Mouse (Mus musculus): ENCODE measurements around the gene Coro1c. TPM values are rescaled to one million over a fixed set of nuclear protein-coding genes. Genes with fewer than 3 reads are reported as not detected.

The Coro1c gene
- polyA plus RNA-seq, 1 experiment from 2014 or later: 102 TPM

DNA sequence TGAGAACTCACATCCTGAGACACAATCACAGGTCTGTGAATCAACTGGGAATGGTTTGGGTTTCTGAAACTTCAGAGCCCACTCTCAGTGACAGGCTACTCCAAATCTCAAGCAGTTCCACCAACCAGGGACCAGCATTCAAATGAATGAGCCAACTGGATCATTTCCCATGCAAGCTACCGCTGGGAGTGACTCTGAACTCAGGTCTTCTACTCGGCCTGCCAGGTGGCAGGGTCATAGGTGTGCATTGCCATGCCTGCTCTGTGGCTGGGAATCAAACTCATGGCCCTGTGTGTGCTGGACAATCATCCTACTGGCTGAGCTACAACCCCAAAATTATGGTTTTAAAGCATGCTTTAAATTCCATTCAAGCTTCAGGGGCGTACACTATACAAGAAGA, 31.0 kb downstream of the Coro1c start:
- TF ChIP-seq CTCF (IDR thresholded peaks at IDR 0.05): no peak
- no peak for TF ChIP-seq EP300 (IDR thresholded peaks at IDR 0.05)
- no peak overlapping the region for H3K27ac ChIP-seq (ENCODE audit: low read length)
- no peak for ATAC-seq

DNA sequence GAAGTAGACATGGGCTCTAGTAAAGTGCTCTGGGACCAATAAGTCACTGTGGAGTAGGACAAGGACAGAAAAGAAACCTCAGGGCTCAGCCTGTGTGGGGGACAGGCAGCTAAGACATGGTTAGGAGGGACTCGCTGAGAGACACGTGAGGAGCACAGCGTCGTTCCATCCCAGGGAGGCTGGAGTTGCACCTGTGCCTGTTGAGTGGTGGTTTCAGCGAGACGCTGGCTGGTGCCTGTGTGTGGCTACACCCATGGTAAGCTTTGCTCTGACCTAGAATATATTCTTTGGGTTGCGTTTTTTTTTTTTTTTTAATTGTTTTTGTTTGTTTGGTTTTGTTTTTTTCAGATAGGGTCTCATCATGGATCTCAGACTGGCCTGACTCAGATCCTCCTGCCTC, 32.4 kb downstream of the Coro1c start:
- 92% methylated on average over 7 of the region's 7 CpGs for WGBS
- Histone ChIP-seq H3K27ac (ENCODE audit: low read length) (no peak overlapping the region), H3K4me1 (ENCODE audit: insufficient read depth, low read depth, low read length) (peaks cover 26% of the 10 kb centered on the region), H3K36me3 (ENCODE audit: insufficient read depth, low read length) (peaks cover 22% of the 10 kb centered on the region), H3K4me2 (replicated peaks; ENCODE audit: low read depth, low read length) (no peak overlapping the region), H3K9ac (replicated peaks; ENCODE audit: low read depth) (no peak overlapping the region), H3K9me3 (ENCODE audit: low read length) (no peaks in the 10 kb centered on the region), H3K4me3 (ENCODE audit: low read depth, low read length) (no peak overlapping the region), H3K27me3 (replicated peaks; ENCODE audit: insufficient read depth, low read length) (no peaks in the 10 kb centered on the region)
- no peak for TF ChIP-seq CTCF (IDR thresholded peaks at IDR 0.05)
- TF ChIP-seq EP300 (IDR thresholded peaks at IDR 0.05): no peak
- ATAC-seq (no peak), DNase-seq (ENCODE audit: low spot score) (no peak)

More for the DNA sequence above, 31.0 kb downstream of the Coro1c start:
- Histone ChIP-seq H3K9ac (replicated peaks; ENCODE audit: low read depth) (no peak overlapping the region), H3K4me1 (ENCODE audit: insufficient read depth, low read depth, low read length) (peaks cover 17% of the 10 kb centered on the region), H3K36me3 (ENCODE audit: insufficient read depth, low read length) (peaks cover 24% of the 10 kb centered on the region), H3K4me3 (ENCODE audit: low read depth, low read length) (no peak overlapping the region), H3K4me2 (replicated peaks; ENCODE audit: low read depth, low read length) (no peak overlapping the region), H3K9me3 (ENCODE audit: low read length) (no peaks in the 10 kb centered on the region), H3K27me3 (replicated peaks; ENCODE audit: insufficient read depth, low read length) (no peaks in the 10 kb centered on the region)
- no peak for DNase-seq (ENCODE audit: low spot score)
- WGBS: 54% methylated on average over 3 of the region's 3 CpGs

DNA sequence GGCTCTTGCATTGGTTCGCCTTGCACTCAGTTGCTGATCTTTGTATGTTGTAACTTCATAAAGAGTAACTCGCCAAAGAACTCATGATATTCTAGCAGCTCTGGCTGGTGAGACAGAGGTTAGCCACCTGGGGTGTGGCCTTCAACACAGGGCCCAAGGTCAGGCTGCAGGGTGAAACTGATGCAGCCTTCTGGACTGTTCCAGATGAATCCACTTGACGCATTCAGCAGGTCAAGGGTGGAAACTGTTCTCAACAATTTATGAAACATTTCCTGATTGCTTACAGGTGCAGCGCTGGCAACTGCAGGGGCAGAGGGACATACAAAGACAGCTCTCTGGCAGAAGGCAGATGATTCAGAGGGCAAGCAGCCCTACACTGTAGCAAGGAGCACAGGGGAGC, 32.9 kb downstream of the Coro1c start:
- ATAC-seq: no peak
- DNase-seq (ENCODE audit: low spot score): no peak
- no peak overlapping the region for H3K27ac ChIP-seq (ENCODE audit: low read length)
- H3K4me1 ChIP-seq (ENCODE audit: insufficient read depth, low read depth, low read length): peaks cover 30% of the 10 kb centered on the region
- 91% methylated on average over 4 of the region's 4 CpGs for WGBS
- peaks cover 16% of the 10 kb centered on the region for H3K36me3 ChIP-seq (ENCODE audit: insufficient read depth, low read length)
- no peaks in the 10 kb centered on the region for H3K9me3 ChIP-seq (ENCODE audit: low read length)
- TF ChIP-seq EP300 (IDR thresholded peaks at IDR 0.05): no peak
- no peak for TF ChIP-seq CTCF (IDR thresholded peaks at IDR 0.05)
- H3K9ac ChIP-seq (replicated peaks; ENCODE audit: low read depth): no peak overlapping the region
- H3K4me2 ChIP-seq (replicated peaks; ENCODE audit: low read depth, low read length): no peak overlapping the region
- H3K27me3 ChIP-seq (replicated peaks; ENCODE audit: insufficient read depth, low read length): no peaks in the 10 kb centered on the region
- no peak overlapping the region for H3K4me3 ChIP-seq (ENCODE audit: low read depth, low read length)

DNA sequence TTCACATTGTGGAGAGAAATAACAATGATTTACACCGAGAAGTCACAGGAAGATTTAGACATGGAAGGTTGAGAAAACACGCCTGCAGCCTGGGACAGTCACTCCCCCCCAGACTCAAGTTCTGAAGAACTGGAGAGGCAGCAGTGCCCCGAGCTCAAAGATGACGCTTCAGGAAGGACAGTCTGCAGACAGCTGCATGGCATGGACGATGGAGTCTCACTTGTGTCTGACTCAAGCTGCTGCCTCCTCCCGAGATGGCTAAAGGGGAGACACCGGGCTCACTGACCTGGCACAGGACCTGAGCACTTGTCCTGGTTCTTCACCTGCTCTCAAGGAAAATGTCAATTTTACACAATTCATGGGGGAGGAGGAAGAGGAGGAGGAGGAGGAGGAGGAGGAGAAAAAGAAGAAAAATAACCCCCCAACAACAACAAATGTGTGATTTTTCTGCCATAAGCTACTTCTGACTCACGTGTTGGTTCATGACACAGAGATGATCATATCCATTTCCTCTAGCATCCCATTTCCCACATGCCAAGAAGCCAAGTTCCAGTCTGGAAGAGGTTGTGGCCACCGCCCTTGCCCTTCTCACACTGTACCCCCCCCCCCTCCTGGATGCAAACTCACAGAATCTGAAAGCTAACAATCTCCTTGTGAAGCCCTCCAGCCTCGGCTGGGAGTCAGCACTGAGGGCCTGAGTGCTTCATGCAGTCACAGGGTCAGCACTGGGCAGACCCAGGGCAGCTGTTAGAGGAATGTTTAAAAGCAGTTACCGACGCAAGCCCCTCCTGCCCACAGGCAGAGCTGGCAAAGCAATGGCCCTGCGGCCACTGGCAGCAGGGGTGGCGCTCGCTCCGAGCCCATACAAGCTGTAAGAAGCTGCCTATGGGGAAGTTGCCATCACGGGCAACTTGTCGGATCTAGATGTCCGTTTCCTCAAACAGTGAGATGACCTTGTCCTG, 34.2 kb downstream of the Coro1c start:
- H3K4me3 ChIP-seq (ENCODE audit: low read depth, low read length): no peak overlapping the region
- 0 out of 2 replicates have a peak, but pooled peaks have one; percentile 1 for ATAC-seq
- no peaks in the 10 kb centered on the region for H3K9me3 ChIP-seq (ENCODE audit: low read length)
- no peak overlapping the region for H3K9ac ChIP-seq (replicated peaks; ENCODE audit: low read depth)
- H3K4me1 ChIP-seq (ENCODE audit: insufficient read depth, low read depth, low read length): peaks cover 40% of the 10 kb centered on the region
- peak; percentile 59 for DNase-seq (ENCODE audit: low spot score)
- H3K27me3 ChIP-seq (replicated peaks; ENCODE audit: insufficient read depth, low read length): no peaks in the 10 kb centered on the region
- peak overlapping the region; percentile 80; the same call in 1 of the 2 replicates for H3K27ac ChIP-seq (ENCODE audit: low read length)
- no peak overlapping the region; the same call in 1 of the 2 replicates for H3K4me2 ChIP-seq (replicated peaks; ENCODE audit: low read depth, low read length)
- no peak for TF ChIP-seq EP300 (IDR thresholded peaks at IDR 0.05)
- no peak for TF ChIP-seq CTCF (IDR thresholded peaks at IDR 0.05)
- peaks cover 12% of the 10 kb centered on the region for H3K36me3 ChIP-seq (ENCODE audit: insufficient read depth, low read length)
- 48% methylated on average over 19 of the region's 19 CpGs for WGBS

DNA sequence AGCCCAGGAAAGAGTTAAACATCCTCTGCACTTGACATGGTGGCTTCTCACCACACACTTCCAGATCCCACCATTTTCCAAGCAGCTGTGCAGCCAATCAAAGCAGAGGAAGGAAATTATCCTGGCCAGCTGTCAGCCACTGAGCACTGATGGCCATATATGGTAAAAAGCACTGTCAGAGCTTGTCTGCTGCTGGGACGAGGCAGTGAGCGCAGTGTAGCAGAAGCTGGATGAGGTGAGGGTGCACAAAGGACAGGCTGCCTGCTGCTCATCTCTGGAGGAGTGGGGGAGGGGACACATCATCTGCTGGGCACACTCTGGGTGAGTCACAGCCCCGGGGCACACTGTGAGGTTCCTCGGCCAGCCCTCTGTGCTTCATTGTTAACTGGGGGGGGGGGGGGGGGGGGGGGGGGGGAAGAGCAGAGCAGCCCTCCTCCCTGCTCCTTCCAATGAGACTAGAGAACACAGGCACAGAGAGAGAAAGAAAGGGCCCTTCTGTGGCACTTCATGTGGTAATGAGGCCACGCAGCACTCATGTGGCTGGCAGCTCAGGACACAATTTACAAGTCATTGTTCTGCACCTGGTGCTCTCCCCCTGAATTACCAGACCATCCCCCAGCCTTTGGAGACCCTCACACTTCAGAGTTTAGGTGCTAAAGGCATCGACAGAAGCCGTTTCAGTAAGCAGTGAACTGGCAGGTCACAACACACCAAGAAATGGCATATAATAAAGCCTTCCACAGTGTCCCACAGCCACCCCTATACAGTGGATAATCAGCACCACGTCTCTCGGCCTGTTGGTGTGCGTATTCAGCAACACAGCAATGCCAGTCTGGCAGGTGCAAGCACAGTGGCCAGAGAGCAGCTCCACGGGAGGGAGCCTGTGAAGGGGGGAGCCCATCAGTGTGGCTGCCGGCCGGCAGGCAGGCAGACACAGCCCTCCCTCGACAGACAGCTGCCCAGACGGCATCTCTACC, 35.3 kb downstream of the Coro1c start:
- Histone ChIP-seq H3K4me3 (ENCODE audit: low read depth, low read length) (no peak overlapping the region), H3K9ac (replicated peaks; ENCODE audit: low read depth) (no peak overlapping the region), H3K27me3 (replicated peaks; ENCODE audit: insufficient read depth, low read length) (no peaks in the 10 kb centered on the region), H3K27ac (ENCODE audit: low read length) (peak overlapping the region; percentile 80), H3K4me1 (ENCODE audit: insufficient read depth, low read depth, low read length) (peaks cover 45% of the 10 kb centered on the region), H3K9me3 (ENCODE audit: low read length) (no peaks in the 10 kb centered on the region), H3K4me2 (replicated peaks; ENCODE audit: low read depth, low read length) (peak overlapping the region; percentile 11; the same call in 1 of the 2 replicates), H3K36me3 (ENCODE audit: insufficient read depth, low read length) (peaks cover 12% of the 10 kb centered on the region; the same call in 1 of the 2 replicates)
- ATAC-seq (peak; percentile 90), DNase-seq (ENCODE audit: low spot score) (peak; percentile 97)
- 13% methylated on average over 13 of the region's 15 CpGs for WGBS
- TF ChIP-seq CTCF (IDR thresholded peaks at IDR 0.05) (no peak), EP300 (IDR thresholded peaks at IDR 0.05) (peak; percentile 44; the same call in 1 of the 2 replicates)

Measured in lung, postnatal 0 days (tissue).